Mouse (Mus musculus) spleen, adult 12 weeks (tissue): ENCODE results near the gene Cant1.

Experiments
- DNase-seq: peaks from one replicate; pipeline ENCODE4 v3.0.0; 2022; ENCODE audit warnings: low spot score

Gene Cant1

DNA sequence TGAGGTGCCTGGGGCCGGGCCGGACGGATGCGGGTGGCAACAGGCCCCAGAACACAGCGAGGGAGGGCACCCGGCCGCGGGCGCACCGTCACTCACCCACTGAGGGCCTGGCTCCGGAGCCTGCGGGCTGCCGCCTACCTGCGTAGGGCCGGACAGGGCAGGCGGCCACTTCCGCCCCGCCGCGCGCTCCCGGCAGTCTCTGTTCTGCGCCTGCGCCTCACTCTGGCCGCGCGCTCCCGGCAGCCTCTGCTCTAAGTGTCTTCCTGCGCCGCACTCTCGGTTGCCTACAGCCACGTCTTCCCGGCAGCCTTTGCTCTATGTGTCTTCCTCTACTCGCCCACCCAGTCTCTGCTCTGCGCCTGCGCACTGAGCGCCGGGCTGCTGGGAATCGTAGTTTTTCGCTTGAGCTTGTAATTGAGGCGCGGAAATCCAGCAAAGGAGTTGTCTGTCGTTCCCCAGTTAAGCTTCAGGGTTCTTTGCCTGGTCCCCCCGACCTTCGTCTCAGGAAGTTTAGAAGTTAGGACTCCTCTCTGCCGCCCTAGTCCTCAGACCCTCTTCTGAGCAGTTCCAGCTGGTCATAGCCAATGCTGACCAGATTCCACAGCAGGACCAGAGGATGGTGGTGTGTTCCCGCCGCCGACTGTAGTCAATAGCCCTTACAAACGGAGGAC, at the start of gene Cant1:
Cant1 (minus strand) TSS at position 253 of the 671 bp plus-strand sequence.
- DNase-seq, result peak; percentile 93

DNA sequence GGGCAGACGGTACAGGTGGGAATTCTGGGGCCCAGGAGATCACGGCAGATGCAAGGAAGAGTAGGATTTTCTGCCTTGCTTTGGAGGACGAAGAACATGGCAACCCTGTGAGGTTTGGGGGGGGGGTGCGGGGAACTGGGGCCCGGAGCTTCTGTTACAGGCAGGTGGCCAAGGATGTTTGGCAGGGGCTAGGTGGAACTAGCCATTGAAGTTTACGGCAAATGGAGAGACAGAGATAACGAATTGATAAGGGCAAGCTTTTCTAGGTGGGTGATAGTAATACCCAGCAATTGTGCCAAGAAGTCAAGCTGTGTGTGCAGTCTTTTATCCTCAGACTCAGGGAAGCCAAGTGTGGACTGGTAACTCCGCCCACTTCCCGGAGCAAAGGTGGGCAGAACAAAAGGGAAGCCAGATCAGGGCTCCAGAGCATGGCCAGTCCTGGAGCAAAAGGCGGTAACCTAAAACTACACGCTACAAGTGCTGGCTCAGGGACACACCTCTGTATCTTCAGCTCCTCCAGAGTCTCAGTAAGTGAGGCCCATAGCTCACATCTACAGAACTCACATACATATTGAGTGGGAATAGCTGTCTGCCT, 48.7 kb upstream of the Cant1 start:
- DNase-seq, result no peak

DNA sequence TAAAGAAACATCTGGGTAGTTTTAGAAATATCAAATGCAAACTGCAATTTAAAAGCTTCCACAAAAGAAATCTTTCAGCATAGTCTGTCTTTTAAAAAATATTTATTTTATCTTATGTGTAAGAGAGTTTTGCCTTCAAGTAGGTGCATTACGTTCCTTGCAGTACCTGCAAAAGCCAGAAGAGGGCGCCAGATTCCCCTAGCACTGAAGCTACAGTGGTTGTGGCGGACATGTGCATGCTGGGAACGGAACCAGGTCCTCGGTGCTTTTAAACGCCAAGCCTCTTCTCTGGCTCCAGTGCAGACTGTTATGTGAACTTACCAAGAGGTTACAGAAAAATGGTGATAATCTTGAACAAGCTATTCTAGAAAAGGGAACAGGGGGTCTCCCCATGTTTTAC, 41.4 kb upstream of the Cant1 start:
- peak; percentile 29 for DNase-seq

DNA sequence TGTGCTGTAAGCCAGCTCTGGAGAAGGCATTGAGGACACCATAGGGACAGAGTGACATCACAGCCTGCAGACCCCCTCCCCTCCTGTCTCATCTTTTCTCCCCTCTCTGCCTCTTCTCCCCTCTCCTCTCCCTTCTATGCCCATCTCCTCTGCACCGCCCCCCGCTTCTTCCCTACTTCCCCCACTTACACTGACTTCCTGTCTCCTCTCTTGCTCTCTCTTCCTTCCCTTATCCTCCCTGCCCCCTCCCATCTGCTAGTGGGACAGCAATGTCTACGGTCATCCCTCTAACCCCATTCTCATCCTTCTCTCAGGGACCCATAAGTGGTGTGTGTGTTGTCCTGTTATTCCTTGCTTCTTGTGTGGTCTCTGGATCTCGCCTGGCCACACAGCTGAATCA, 40.6 kb upstream of the Cant1 start:
- DNase-seq, result no peak

DNA sequence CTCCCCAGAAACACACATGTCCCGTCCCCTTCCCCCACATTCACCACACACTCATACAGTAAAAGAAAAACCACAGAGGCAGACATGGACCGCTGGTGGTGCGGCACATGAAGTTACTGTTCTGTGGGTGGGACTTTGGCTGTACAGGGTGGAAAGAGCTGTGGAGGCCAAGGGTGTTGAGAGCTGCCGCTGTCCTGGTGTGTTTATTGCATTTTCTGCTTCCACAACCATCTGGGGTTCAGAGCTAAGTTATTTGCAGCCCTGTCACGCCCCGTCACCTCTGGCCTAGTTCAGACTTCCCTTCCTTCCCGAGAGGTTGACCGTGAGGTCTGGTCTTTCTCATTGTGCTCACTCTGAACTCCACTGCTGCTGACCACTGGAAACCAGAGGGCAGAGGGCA, 40.2 kb upstream of the Cant1 start:
- no peak for DNase-seq

DNA sequence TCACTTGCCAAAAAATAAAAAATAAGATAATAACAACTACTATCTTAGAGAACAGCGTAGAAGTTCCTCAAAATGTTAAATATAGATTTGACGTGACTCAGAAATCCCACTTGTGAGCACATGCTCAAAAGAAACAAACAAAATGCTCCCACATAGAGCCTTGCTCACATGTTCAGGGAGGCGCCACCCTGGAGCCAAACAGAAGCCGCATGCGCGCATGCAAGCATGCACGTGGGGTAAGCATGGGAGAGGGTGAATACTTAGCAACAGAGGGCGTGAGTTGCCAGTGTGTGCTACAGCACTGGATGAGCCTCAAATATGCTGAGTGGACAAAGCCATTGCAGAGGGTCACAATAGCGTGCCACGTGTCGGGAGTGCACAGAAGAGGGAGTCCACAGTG, 38.1 kb upstream of the Cant1 start:
- no peak for DNase-seq

DNA sequence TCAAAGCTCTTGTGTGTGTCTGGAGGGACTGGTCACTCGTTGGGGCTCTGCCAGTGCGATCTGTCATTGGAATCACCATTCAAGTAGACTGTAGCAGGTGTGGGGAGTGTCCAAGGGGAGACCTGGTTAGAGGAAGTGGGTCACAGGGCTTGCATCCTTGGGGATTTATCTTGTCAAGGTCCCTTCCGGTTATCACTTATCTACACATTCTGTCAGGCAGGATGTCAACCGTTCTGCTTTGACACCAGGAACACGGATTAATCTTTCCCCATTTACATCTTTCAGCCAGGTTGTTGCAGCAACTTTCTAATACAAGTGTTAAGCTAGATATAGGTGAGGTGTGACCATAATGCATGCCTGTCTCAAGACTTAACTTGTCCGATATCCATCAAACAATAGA, 36.9 kb upstream of the Cant1 start:
- no peak for DNase-seq

DNA sequence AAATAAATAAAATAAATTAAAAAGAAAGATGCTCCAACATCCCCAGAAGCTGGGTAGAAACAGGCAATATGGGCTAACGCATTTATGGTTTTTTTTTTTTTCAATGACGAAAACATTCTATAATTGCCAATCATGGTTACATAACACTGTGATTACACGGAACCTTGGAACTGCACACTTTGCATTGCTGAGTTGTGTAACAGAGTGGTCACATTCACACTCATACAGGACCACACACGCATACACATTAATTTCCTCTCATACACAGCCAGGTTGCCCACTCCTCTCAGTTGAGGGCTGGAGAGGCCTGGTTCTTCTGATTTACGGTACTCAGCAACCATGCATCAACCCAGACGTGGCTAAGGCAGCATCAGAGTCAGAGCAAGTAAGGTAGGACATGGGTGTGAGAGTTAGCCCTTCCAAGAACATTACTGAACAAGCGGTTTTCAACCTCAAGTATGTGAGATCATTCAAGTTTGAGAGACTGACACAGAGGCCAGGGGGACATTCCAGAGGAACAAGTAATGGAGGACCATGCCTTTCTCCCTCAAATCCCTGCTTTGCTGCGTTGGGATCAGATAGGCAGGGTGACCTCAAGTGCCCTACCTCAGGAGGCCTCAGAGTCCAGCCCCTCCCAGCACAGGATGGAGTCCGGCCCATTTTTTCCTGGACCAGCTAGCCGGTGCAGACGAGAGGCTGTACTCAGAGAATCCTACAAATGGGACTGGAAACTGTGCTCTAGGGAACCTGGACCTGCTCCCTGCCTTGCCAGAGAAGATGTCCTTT, 35.2 kb upstream of the Cant1 start:
- no peak for DNase-seq

DNA sequence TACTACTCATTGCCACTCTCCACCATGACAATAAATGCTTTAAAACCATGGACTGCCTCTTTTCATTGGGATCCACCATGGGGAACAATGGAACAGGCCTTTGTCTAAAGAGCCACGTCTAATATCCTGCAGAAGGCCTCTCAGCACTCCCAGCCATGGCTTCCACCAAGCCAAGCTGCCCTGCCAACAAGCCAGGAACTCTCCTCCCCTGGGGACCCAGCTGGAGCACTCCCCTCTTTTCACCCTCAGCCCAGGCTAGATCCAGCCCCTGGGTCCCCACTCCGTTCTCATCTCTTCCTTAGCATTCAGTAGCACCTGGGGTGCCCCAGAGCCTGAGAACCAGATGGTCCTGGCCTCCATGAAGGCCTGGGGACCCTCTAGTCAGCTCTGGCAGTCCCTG, 34.1 kb upstream of the Cant1 start:
- no peak for DNase-seq

DNA sequence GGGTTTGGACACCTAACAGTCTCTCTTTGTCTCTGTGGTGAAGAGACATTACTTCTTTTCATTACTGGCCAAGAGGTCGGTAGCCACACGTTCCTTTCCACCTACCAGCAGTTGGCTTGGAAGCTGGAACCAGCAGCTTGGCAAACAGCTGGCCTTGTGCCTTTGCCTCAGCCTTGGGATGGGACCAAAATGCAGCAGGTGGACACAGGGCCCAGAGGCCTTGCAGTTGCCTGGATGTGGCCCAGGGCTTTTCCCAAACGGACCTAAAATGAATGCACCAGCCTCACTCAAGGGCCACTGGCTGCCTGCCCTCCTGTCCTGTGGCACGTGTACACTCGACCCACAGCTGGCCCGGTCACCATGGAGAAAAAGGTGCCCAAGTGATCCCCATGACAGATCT, 32.3 kb upstream of the Cant1 start:
- DNase-seq, result no peak

DNA sequence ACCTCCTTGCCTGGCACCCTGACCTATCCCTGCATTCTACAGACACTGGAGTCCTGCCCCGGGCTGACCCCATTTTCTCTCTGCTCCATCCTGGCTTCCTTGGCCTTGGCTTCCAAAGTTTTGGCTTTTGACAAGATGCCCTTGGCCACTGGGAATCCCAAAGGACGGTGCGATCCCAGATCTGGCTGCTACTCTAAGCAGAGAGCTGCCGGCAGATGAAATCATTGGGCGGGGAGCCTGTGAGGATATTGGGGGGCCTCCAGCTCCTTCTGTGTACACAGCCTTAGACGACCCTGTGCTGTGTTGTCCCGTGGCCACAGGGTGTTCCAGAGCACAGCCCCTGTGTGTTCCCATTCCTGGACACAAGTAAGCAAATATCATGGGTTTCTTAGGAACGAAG, 29.5 kb upstream of the Cant1 start:
- DNase-seq, result no peak

DNA sequence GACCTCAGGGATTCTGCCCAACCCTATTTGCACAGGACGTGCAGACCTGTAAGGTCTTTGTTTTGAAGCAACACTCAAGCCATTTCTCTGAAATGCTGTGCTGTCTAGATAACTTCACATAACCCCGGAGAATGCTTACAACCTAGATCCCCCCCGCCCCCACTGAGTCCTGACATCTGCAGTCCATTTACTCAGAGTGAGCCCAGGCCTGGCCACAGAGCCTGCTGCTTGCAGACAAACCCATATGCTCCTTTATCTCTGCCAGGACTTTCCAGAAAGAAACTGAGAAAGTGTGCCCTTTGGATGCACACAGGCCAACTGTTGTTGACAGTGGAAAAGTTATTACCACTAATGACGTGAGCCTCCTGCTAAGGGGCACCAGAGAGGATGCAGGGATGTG, 28.5 kb upstream of the Cant1 start:
- DNase-seq, result no peak

DNA sequence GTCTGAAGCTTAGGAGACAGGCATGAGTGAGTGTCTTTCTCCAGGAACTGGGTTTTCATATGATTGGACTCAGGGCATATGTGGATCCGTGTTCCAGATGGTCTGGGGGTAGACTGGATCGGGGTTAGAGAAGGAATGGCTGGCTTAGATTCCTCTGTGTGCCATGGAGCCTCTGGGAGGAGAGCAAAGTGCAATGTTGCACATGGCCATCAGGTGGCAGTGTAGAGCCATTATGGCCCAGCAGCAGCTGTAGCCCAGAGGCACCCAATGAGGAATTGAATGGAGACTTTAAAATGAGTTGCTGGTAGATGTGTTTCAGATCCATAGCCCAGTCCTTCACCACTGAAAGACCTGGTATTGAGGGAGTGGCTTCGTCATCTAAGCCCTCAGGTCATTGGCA, 27.0 kb upstream of the Cant1 start:
- peak; percentile 33 for DNase-seq

DNA sequence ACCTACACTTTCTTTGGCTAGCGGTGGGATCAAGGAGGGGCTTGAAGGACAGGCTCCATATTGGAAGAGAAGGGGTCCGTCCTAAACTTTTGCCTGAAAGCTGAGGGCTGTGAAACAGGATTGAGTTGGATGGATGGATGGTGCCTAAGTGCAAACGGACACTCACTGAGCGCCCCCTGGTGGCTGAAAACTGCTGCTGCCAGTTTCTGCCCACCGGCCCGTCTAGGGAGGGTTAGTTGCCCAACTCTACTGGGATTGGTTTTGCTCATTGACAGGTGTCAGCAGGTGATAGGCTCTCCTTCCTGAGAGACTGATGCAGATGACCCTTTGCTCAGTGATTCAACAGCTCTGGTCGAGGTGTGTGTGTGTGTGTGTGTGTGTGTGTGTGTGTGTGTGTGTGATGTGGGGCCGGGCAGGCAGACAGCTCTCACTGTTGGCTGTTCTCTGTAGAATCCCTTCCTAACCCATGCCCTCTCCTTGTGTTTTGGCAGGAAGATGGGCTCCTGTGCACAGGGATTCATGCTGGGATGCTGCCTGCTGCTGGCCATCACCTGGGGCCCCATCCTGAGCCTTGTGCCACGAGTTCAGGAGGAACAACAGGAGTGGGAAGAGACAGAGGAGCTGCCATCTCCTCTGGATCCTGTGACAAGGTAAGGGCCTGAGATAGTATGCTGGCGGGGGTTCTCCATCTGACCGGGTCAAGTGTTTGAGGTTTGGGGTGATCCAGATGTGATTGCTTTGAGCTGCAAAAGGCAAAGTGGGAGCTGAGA, 24.5 kb upstream of the Cant1 start:
- no peak for DNase-seq

DNA sequence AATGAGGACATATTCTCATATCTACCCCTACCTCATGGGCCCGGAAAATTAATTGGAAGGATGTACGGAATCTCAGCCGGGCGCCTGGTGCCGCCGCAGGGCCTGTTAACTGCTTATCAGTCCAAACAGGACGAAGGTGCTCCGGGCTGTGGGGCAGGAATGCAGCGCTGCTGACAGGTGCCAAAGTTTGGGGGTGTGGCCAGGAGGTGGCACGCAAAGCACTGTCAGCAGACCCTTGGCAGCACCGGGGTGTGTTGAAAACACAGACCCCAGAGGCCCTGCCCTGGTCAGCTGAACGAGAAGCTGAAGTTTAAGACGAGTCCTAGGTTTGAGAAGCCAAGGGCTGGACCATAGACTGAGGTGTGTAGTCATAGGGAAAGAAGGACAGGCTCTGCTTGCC, 23.8 kb upstream of the Cant1 start:
- no peak for DNase-seq

DNA sequence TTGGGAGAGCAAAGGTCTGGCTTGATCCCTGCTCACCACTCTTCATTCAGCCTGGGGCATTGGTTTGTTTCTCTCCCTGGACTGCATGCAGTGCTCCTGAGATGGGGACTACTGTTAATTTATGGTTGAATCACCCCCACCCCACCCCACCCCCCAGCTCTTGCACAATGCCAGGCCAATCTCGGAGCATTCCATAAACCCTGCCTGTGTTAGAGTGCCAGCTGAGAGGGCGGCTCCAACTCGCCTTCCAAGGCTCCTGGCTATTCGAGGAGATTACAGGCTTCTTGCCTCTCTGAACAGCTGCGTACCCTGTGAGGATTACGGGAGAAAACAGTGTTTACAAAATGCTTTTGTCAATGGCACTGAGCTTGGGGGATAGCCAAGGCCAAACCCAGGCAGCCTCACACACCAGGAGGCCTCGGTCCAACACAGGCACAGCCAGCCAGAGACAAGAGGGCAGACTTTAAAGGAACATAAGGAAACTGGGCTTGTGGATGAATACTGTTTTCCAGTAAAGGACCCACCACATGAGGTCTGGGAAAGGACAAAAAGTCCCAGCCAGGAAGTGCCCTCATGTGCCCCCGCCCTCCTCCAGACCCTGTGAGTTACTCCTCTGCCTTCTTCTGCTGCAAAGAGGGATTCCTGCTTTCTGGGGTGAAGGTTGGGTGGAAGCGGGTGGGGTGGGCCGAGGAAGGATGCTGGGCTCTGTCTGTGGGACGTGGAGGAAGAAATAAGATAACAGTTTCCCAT, 20.0 kb upstream of the Cant1 start:
- DNase-seq, result no peak

DNA sequence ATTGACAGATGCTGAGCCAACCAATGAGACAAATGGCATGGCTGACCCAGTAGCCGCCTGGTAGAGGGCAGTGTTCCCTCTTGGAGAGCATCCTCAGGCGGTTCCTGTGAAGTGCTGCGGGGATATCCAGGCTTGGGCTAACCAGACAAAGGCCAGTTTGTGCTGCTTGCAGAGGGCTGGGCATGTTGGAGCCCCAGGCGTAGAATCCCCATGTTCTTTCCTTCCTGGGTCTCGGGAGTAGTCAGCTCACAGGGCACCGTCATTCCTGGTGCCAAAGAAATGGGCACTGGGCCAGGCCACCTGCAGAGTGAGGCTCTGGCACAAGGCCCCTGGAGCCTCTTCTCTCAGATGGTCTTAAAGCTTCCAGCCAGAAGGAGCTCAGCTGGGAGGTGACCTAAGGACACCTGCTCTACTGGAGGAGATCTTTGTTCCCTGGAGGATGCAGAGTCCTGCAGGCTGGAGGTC, 17.6 kb upstream of the Cant1 start:
- DNase-seq, result no peak

DNA sequence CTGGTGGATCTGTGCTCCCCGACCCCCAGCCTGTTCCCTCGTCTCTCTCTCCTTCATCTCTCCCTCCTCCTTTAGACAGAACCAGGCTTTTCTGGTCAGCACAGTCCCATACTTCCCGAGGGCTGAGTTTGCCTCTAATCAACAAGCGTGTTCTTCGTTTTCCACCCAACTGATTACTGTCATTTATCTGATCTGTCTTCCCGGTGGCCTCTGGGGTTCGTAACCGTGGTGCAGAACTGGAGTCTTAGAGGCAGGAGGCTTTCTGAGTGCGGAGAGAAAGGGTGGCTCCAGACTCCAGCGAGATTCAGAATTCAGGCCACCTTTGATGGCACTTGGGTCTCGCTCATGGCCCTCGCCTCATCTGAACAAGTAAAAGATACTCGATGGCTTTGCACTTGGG, 15.2 kb upstream of the Cant1 start:
- no peak for DNase-seq

DNA sequence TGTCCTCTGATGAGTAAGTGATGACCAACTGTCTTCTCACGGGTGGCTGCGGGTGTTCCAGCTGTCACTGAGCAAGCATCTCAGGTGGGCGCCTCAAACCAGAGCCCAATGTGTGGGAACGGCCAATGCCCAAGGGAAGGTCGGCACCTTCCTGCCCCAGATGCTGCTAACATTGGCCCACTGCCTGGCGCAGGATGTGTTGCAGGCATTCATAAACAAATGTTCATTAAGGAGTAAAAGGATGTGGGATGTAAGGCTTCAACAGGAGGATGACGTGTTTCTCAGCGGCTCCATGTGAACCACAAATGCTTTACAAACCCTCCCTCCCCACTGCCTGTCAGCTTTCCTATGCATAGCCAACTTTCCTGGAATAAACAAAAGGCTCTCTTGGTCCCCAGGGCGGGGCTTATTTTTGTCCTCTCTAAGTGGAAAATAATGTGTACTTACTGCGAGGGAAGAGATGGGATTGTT, 14.5 kb upstream of the Cant1 start:
- no peak for DNase-seq

DNA sequence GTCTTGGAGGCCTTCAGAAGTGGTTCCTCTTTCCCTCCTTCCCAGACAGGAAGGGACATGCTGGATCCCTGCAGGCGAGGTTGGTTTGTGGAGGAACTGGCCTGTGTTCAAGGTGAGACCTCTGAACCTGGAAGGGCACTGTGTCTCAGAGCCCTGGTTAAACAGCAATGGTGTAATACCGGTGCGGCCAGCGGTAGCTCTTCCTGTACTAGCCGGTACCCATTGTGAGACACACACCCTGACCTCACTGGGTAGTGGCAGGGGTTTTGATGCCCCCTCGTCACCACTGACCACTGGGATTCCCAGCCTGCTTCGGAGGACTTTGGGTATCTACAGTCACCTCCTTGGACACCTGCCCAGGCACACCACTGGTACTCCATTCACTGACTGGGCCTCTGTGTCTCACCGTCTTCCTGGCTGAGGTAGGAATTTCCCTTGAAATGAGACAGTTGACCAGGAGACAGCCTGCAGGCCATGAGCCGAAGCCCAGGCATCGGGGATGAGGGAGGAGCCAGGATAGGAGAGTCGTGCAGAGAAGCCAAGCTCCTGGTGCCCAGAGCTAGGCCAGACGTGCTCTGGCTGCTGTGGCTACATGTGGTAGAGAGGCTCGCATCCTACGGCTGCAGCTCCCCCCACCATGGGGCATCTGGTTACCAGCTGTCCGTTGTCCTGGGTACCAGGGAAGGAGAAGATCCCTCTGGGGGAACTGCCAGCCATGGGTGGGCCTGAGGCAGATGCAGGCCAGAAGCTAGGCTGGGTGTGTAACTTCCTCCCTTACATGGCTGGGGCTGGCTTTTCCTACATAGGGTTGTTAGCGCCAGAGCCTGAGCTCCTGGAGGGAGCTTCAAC, 12.4 kb upstream of the Cant1 start:
- no peak for DNase-seq
